Mouse (Mus musculus) heart, postnatal 0 days (tissue): ENCODE data around the gene Pnpla8.

Experiments
- CTCF ChIP-seq: IDR thresholded peaks from 2 replicates; pipeline ENCODE4 v1.5.1; 2016; ENCODE audit warnings: antibody characterized with exemption, control low read depth, low read depth
- EP300 ChIP-seq: IDR thresholded peaks from 2 replicates; pipeline ENCODE4 v1.6.1; 2016; ENCODE audit warnings: antibody characterized with exemption, low read depth

GRCm38 (mm10) chr12:44327452-44327851, 106.3 kb downstream of the Pnpla8 start:
- TF ChIP-seq CTCF: no peak; the same call in 1 of the 2 replicates
- TF ChIP-seq EP300: no peak
